Mouse (Mus musculus): ENCODE measurements around the gene Nhej1.

GRCm38 (mm10) chr1:75147411-75148135 is 22.6 kb upstream of the Nhej1 start:
- TF ChIP-seq CTCF (IDR thresholded peaks at IDR 0.05) (no peak), EP300 (IDR thresholded peaks at IDR 0.05) (no peak)

Measured in lung, postnatal 0 days (tissue).